ENCODE assay signal across 7 mouse cellular contexts in the genomic region with DNA sequence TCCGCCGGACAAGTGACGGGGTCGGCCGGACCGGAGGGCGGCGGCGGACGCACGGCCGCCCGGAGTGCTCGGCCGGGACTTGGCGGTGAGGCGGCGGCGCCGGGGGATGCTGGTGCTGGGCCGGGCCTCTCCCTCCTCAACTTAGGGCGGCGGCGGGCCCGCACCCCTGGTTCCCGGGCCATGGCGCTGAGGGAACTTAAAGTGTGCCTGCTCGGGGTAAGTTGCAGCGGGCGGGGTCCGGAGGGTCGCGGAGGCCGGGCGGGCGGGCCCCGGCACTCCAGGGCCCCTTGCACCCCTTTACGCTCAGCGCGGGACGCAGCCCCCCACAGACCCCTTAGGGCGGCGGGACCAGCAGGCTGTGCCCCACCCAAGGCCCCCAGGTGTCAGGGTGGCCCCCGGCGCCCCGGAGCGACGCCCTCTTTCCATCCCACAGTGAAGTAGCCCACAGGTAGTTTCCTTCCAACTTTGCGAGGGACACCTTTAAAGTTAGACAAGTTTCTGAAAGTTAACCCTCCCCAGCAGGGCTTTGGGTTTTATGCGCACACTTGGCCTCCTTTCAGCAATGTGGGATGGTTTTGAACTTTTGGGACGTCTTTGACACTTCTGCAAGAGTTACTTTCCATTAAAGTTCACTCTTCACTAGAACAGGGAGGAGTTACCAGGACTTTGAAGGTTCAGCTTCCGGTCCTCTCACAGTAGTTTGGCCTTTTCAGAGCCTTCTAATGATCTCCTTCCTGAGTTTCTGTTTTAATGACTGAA. TPM values are rescaled to one million over a fixed set of nuclear protein-coding genes. Genes with fewer than 3 reads are reported as not detected.
DNase-seq lines count a peak whose midpoint lies in the region; ATAC-seq and TF ChIP-seq lines count a peak whose summit lies in the region.

No protein-coding gene starts in this region.

- no peaks in the 10 kb centered on the region for H3K9me3 ChIP-seq in heart, embryonic 16.5 days (replicated peaks; ENCODE audit: control insufficient read depth, low read length)
- no peaks in the 10 kb centered on the region for H3K9me3 ChIP-seq in liver, embryonic 14.5 days (ENCODE audit: control insufficient read depth, low read length)

- peaks cover 22% of the 10 kb centered on the region for H3K36me3 ChIP-seq in heart, embryonic 16.5 days (ENCODE audit: control insufficient read depth, insufficient read depth)
- peaks cover 9% of the 10 kb centered on the region; the same call in 1 of the 2 replicates for H3K36me3 ChIP-seq in liver, embryonic 14.5 days (replicated peaks; ENCODE audit: control insufficient read depth, insufficient read depth, low read depth)

- peak; percentile 14 for DNase-seq in ovary, postnatal 14 days (ENCODE audit: low spot score)
- DNase-seq in ovary, postnatal 10 days (ENCODE audit: low spot score): no peak
- peak in 1 of 3 experiments; percentile 14 for DNase-seq in liver, embryonic 14.5 days (ENCODE audit: low read depth in 3 of 3, low spot score in 3 of 3)

- no peak for TF ChIP-seq EP300 in liver, embryonic 14.5 days (IDR thresholded peaks at IDR 0.05; ENCODE audit: low read depth)

- H3K27me3 ChIP-seq in heart, embryonic 16.5 days (ENCODE audit: control insufficient read depth, insufficient read depth, low read length): no peaks in the 10 kb centered on the region
- H3K27me3 ChIP-seq in liver, embryonic 14.5 days (ENCODE audit: control insufficient read depth, insufficient read depth, low read length): no peaks in the 10 kb centered on the region

- peak; percentile 39 for ATAC-seq in heart, embryonic 16.5 days (replicated peaks; ENCODE audit: extremely low read depth, insufficient read depth, low FRiP score)
- peak; percentile 53 for ATAC-seq in liver, embryonic 14.5 days (ENCODE audit: insufficient read depth)
- no peak for ATAC-seq in megakaryocyte progenitor cell, adult 5-6 weeks (replicated peaks; ENCODE audit: poor library complexity)
- no peak; the same call in 1 of the 2 replicates for ATAC-seq in cerebellum, adult (ENCODE audit: insufficient number of reproducible peaks, low FRiP score, low TSS enrichment)

- H3K4me1 ChIP-seq in brown adipose tissue, adult 24 weeks (ENCODE audit: control insufficient read depth, insufficient read depth, insufficient read length, low read length): peaks cover 16% of the 10 kb centered on the region
- peaks cover 31% of the 10 kb centered on the region for H3K4me1 ChIP-seq in heart, embryonic 16.5 days (ENCODE audit: control insufficient read depth, insufficient read depth, low read length)
- peaks cover 32 to 42% of the 10 kb centered on the region in 2 experiments for H3K4me1 ChIP-seq in liver, embryonic 14.5 days (replicated peaks; ENCODE audit: control insufficient read depth in 2 of 2, insufficient read depth in 2 of 2, low read length in 1 of 2)

- no peak for TF ChIP-seq CTCF in liver, embryonic 14.5 days (IDR thresholded peaks at IDR 0.05; ENCODE audit: low read depth)

- peak overlapping the region; percentile 72 for H3K4me2 ChIP-seq in heart, embryonic 16.5 days (ENCODE audit: low read depth, low read length)
- peak overlapping the region; percentile 82 for H3K4me2 ChIP-seq in liver, embryonic 14.5 days (ENCODE audit: low read depth)

- WGBS in heart, embryonic 16.5 days: under 1% methylated on average over 50 of the region's 52 CpGs
- WGBS in liver, embryonic 14.5 days (ENCODE audit: insufficient replicate concordance): under 1% methylated on average over 49 of the region's 52 CpGs

- peak overlapping the region; percentile 84 for H3K4me3 ChIP-seq in brown adipose tissue, adult 24 weeks (ENCODE audit: insufficient read depth, low read depth, low read length)
- peak overlapping the region; percentile 81 for H3K4me3 ChIP-seq in heart, embryonic 16.5 days (ENCODE audit: low read length)
- peak overlapping the region; percentile 85 to 86 for H3K4me3 ChIP-seq in liver, embryonic 14.5 days (ENCODE audit: insufficient read depth in 1 of 2, low read depth in 2 of 2, low read length in 2 of 2)

- peak overlapping the region; percentile 99 for H3K9ac ChIP-seq in heart, embryonic 16.5 days (ENCODE audit: low read length)
- peak overlapping the region; percentile 75 for H3K9ac ChIP-seq in liver, embryonic 14.5 days (replicated peaks)

- peak overlapping the region; percentile 62 for H3K27ac ChIP-seq in brown adipose tissue, adult 24 weeks (replicated peaks; ENCODE audit: low read depth, low read length)
- H3K27ac ChIP-seq in heart, embryonic 16.5 days (ENCODE audit: low read length): peak overlapping the region; percentile 80
- peak overlapping the region; percentile 27; the same call in 1 of the 2 replicates for H3K27ac ChIP-seq in liver, embryonic 14.5 days

RNA-seq across cellular contexts. Expression of gene Rab22a, which starts 0.5 kb away (rescaled TPM):
- 23.7 and 24.6 TPM in 2 replicates for polyA plus RNA-seq in brown adipose tissue, adult 24 weeks (2012; ENCODE audit: insufficient read depth, insufficient read length, missing spikeins)
- polyA plus RNA-seq in heart, embryonic 16.5 days (2015; fragmentation: Nextera tagmentation; extraction: Ambion mirVana): 32.0 and 34.2 TPM in 2 replicates
- 2.7 and 3.7 TPM in 2 replicates for polyA plus RNA-seq in liver, embryonic 14.5 days (2012; rRNA removed)
- polyA plus RNA-seq in liver, embryonic 14.5 days (2014; fragmentation: Nextera tagmentation; extraction: Ambion mirVana): 13.2 and 15.6 TPM in 2 replicates
- 9.9 and 10.2 TPM in 2 replicates for total RNA-seq in megakaryocyte progenitor cell, adult 5-6 weeks (2015)
- total RNA-seq in megakaryocyte progenitor cell, adult 5-6 weeks (2017): 6.8 and 7.3 TPM in 2 replicates

RNA-seq across cellular contexts. Expression of gene 1700010B08Rik, which starts 59.1 kb away (rescaled TPM):
- polyA plus RNA-seq in brown adipose tissue, adult 24 weeks (2012; ENCODE audit: insufficient read depth, insufficient read length, missing spikeins): not detected in 2 replicates
- not detected in 2 replicates for polyA plus RNA-seq in heart, embryonic 16.5 days (2015; fragmentation: Nextera tagmentation; extraction: Ambion mirVana)
- polyA plus RNA-seq in liver, embryonic 14.5 days (2012; rRNA removed): not detected in 2 replicates
- polyA plus RNA-seq in liver, embryonic 14.5 days (2014; fragmentation: Nextera tagmentation; extraction: Ambion mirVana): not detected in 2 replicates
- not detected in 2 replicates for total RNA-seq in megakaryocyte progenitor cell, adult 5-6 weeks (2015)
- not detected in 2 replicates for total RNA-seq in megakaryocyte progenitor cell, adult 5-6 weeks (2017)

Comparison
In these comparisons a context has a peak if more than half of its experiments do, and no peak if none do; other contexts are left out.
1. H3K27ac ChIP-seq: peak in every context shown above with its lines; median percentile 80 in heart, embryonic 16.5 days; 62 in brown adipose tissue, adult 24 weeks; 27 in liver, embryonic 14.5 days.
2. ATAC-seq: peak in heart, embryonic 16.5 days (single experiment) and liver, embryonic 14.5 days (single experiment); none in megakaryocyte progenitor cell, adult 5-6 weeks (single experiment) and cerebellum, adult (single experiment).
3. Peak in every context shown above with its lines, with median percentiles within 50 percentile points of each other: H3K4me3 ChIP-seq.